Mouse (Mus musculus) E14TG2a.4 (cell line): Measurements from ENCODE around the gene Atp6v0c.
"Not testable (repeated sequence)": the region's sequence is repeated elsewhere in the genome, so short reads cannot be mapped to it uniquely, and the experiment has no call there.

Experiments
- H3K27me3 ChIP-seq: 2 replicates; pipeline ENCODE4 v1.6.1; 2014; ENCODE audit warnings: low read length, control low read depth; ENCODE audit not compliant: insufficient read depth
- H3K36me3 ChIP-seq: 2 replicates; pipeline ENCODE4 v1.6.1; 2014; ENCODE audit warnings: low read length, control low read depth; ENCODE audit not compliant: insufficient read depth
- H3K4me1 ChIP-seq: replicated peaks from 2 replicates; pipeline ENCODE4 v1.6.1; 2014; ENCODE audit warnings: low read depth, low read length, control low read depth
- H3K4me3 ChIP-seq: replicated peaks from 2 replicates; pipeline ENCODE4 v1.5.1; 2014; ENCODE audit warnings: mild to moderate bottlenecking, low read length
- H3K9me3 ChIP-seq: 2 replicates; pipeline ENCODE4 v1.6.1; 2014; ENCODE audit warnings: low read length, control low read depth
- CTCF ChIP-seq: conservative IDR thresholded peaks from 2 replicates; pipeline ENCODE4 v1.5.1; 2014; ENCODE audit warnings: low read length
- NANOG ChIP-seq: IDR thresholded peaks from 2 replicates; pipeline ENCODE4 v1.6.1; 2014; ENCODE audit warnings: borderline replicate concordance, low read length, mixed read lengths
- POU5F1 ChIP-seq: IDR thresholded peaks from 2 replicates; pipeline ENCODE4 v1.6.1; 2014; ENCODE audit warnings: low read length, borderline replicate concordance

The Atp6v0c gene

GRCm38 (mm10) chr17:24140845-24141424 is 28.6 kb downstream of the Atp6v0c start:
- Histone ChIP-seq H3K4me1 (peaks cover 55% of the 10 kb centered on the region), H3K36me3 (peaks cover 19% of the 10 kb centered on the region), H3K4me3 (peak overlapping the region; percentile 93), H3K27me3 (no peaks in the 10 kb centered on the region), H3K9me3 (no peaks in the 10 kb centered on the region)
- TF ChIP-seq POU5F1 = no peak
- no peak for TF ChIP-seq CTCF
- no peak for TF ChIP-seq NANOG

- Histone ChIP-seq H3K4me3 (peak overlapping the region; percentile 93), H3K9me3 (no peaks in the 10 kb centered on the region), H3K4me1 (peaks cover 58% of the 10 kb centered on the region), H3K36me3 (peaks cover 19% of the 10 kb centered on the region), H3K27me3 (no peaks in the 10 kb centered on the region)
- TF ChIP-seq POU5F1 = no peak
- no peak for TF ChIP-seq CTCF
- TF ChIP-seq NANOG = no peak
These were observed 29.5 kb downstream of the Atp6v0c start for GRCm38 (mm10) chr17:24139968-24140367.

- Histone ChIP-seq H3K4me3 (peak overlapping the region; percentile 93), H3K9me3 (no peaks in the 10 kb centered on the region), H3K27me3 (no peaks in the 10 kb centered on the region), H3K4me1 (peaks cover 65% of the 10 kb centered on the region), H3K36me3 (peaks cover 19% of the 10 kb centered on the region)
- TF ChIP-seq POU5F1 = no peak
- TF ChIP-seq NANOG = peak; percentile 70; the same call in 1 of the 2 replicates
- no peak for TF ChIP-seq CTCF
These were observed 30.2 kb downstream of the Atp6v0c start for GRCm38 (mm10) chr17:24139256-24139655.

GRCm38 (mm10) chr17:24137226-24137880 is 32.1 kb downstream of the Atp6v0c start:
- TF ChIP-seq POU5F1 (no peak), NANOG (no peak), CTCF (no peak)
- Histone ChIP-seq H3K36me3 (peaks cover 19% of the 10 kb centered on the region), H3K9me3 (no peaks in the 10 kb centered on the region), H3K4me1 (peaks cover 80% of the 10 kb centered on the region), H3K27me3 (no peaks in the 10 kb centered on the region), H3K4me3 (no peak overlapping the region)

- H3K36me3 ChIP-seq = peaks cover 16% of the 10 kb centered on the region
- H3K27me3 ChIP-seq = no peaks in the 10 kb centered on the region
- peaks cover 86% of the 10 kb centered on the region for H3K4me1 ChIP-seq
- TF ChIP-seq NANOG (peak; percentile 57; the same call in 1 of the 2 replicates), POU5F1 (peak; percentile 21; the same call in 1 of the 2 replicates), CTCF (no peak)
- H3K4me3 ChIP-seq = peak overlapping the region; percentile 13
- no peaks in the 10 kb centered on the region for H3K9me3 ChIP-seq
These were observed 35.4 kb downstream of the Atp6v0c start for GRCm38 (mm10) chr17:24134062-24134461.

GRCm38 (mm10) chr17:24132919-24133318 is 36.6 kb downstream of the Atp6v0c start:
- H3K4me3 ChIP-seq, H3K9me3 ChIP-seq, H3K36me3 ChIP-seq, H3K27me3 ChIP-seq: not testable (repeated sequence)
- peak; percentile 31 for TF ChIP-seq CTCF
- H3K4me1 ChIP-seq = peaks cover 80% of the 10 kb centered on the region

GRCm38 (mm10) chr17:24131570-24131969 is 37.9 kb downstream of the Atp6v0c start:
- H3K4me3 ChIP-seq = no peak overlapping the region
- peaks cover 80% of the 10 kb centered on the region for H3K4me1 ChIP-seq
- H3K27me3 ChIP-seq = no peaks in the 10 kb centered on the region
- no peaks in the 10 kb centered on the region for H3K9me3 ChIP-seq
- no peaks in the 10 kb centered on the region; the same call in 1 of the 2 replicates for H3K36me3 ChIP-seq
- TF ChIP-seq CTCF (peak; percentile 43), POU5F1 (no peak), NANOG (no peak)

GRCm38 (mm10) chr17:24129246-24129645 is 40.3 kb downstream of the Atp6v0c start:
- H3K27me3 ChIP-seq, H3K36me3 ChIP-seq, H3K9me3 ChIP-seq, H3K4me3 ChIP-seq: not testable (repeated sequence)
- H3K4me1 ChIP-seq = peaks cover 84% of the 10 kb centered on the region

- H3K36me3 ChIP-seq = peaks cover 11% of the 10 kb centered on the region; the same call in 1 of the 2 replicates
- no peaks in the 10 kb centered on the region for H3K9me3 ChIP-seq
- H3K4me1 ChIP-seq = peaks cover 70% of the 10 kb centered on the region
- no peak overlapping the region for H3K4me3 ChIP-seq
- no peaks in the 10 kb centered on the region for H3K27me3 ChIP-seq
- TF ChIP-seq POU5F1 = no peak
- TF ChIP-seq CTCF = no peak
- TF ChIP-seq NANOG = no peak
These were observed 41.9 kb downstream of the Atp6v0c start for GRCm38 (mm10) chr17:24127592-24127991.
